Mouse (Mus musculus) kidney, postnatal 0 days (tissue): ENCODE data around the gene Galp. TPM values are rescaled to one million over a fixed set of nuclear protein-coding genes. Genes with fewer than 3 reads are reported as not detected.

ENCODE experiments used
- ATAC-seq: fragments of 200-750 bp; cut with Nextera tagmentation; replicated peaks from 2 replicates; pipeline ENCODE4 v1.8.0; 2017; ENCODE audit warnings: low read depth, moderate number of reproducible peaks, moderate TSS enrichment, moderate library complexity; ENCODE audit not compliant: low FRiP score
- DNase-seq: peaks from one replicate; pipeline ENCODE4 v3.0.0-alpha.2; 2016; ENCODE audit warnings: low spot score
- H3K27ac ChIP-seq: fragments of 300-500 bp; sonication (generic); 2 replicates; pipeline ENCODE4 v1.5.1; 2014; ENCODE audit warnings: mild to moderate bottlenecking
- H3K27me3 ChIP-seq: fragments of 300-500 bp; sonication (generic); 2 replicates; pipeline ENCODE4 v1.6.1; 2014; ENCODE audit warnings: low read length, mixed read lengths; ENCODE audit not compliant: insufficient read depth
- H3K36me3 ChIP-seq: fragments of 300-500 bp; sonication (generic); 2 replicates; pipeline ENCODE4 v1.6.1; 2014; ENCODE audit warnings: low read length, mixed read lengths; ENCODE audit not compliant: insufficient read depth
- H3K4me1 ChIP-seq: fragments of 300-500 bp; sonication (generic); replicated peaks from 2 replicates; pipeline ENCODE4 v1.6.1; 2014; ENCODE audit warnings: antibody characterized with exemption, low read length, mixed read lengths; ENCODE audit not compliant: insufficient read depth
- H3K4me2 ChIP-seq: fragments of 300-500 bp; sonication (generic); 2 replicates; pipeline ENCODE4 v1.6.1; 2014; ENCODE audit warnings: mild to moderate bottlenecking, low read length, moderate library complexity, mixed read lengths
- H3K4me3 ChIP-seq: fragments of 300-500 bp; sonication (generic); replicated peaks from 2 replicates; pipeline ENCODE4 v1.5.1; 2014; ENCODE audit warnings: low read depth, low read length
- H3K9ac ChIP-seq: fragments of 300-500 bp; sonication (generic); 2 replicates; pipeline ENCODE4 v1.6.1; 2014; ENCODE audit warnings: low read depth, low read length
- H3K9me3 ChIP-seq: fragments of 300-500 bp; sonication (generic); replicated peaks from 2 replicates; pipeline ENCODE4 v1.6.1; 2016; ENCODE audit warnings: low read length, inconsistent platforms, mixed read lengths
- CTCF ChIP-seq: IDR thresholded peaks from 2 replicates; pipeline ENCODE4 v1.5.1; 2016; ENCODE audit warnings: antibody characterized with exemption, low read depth, mild to moderate bottlenecking, moderate library complexity
- WGBS: fragments of 180-500 bp; shearing (Covaris S2); extraction: QIAGEN DNeasy Blood & Tissue Kit; methylation state at CpG from one replicate; pipeline ENCODE4 v1.1.7; 2014; 5-methylcytosine and 5-hydroxymethylcytosine counted together
- polyA plus RNA-seq: library from polyadenylated mRNA; unstranded; fragments of >200 nt; fragmentation: Nextera tagmentation; extraction: Ambion mirVana; gene quantifications from 2 replicates; pipeline ENCODE4 v1.2.1, GENCODE M21; 2015

Galp gene
- not detected in 2 replicates for polyA plus RNA-seq

- H3K9me3 ChIP-seq: no peaks in the 10 kb centered on the region
- H3K4me3 ChIP-seq: no peak within 1 kb of the TSS
- H3K36me3 ChIP-seq: no peaks in the 10 kb centered on the region
- no peak for DNase-seq
- H3K4me2 ChIP-seq: no peak within 1 kb of the TSS
- no peak for TF ChIP-seq CTCF
- 51% methylated on average over 3 of the region's 3 CpGs for WGBS
- no peaks in the 10 kb centered on the region for H3K27me3 ChIP-seq
- H3K27ac ChIP-seq: no peak within 1 kb of the TSS
- H3K9ac ChIP-seq: no peak within 1 kb of the TSS
- no peak for ATAC-seq
- no peaks in the 10 kb centered on the region for H3K4me1 ChIP-seq
Observed at GRCm38 (mm10) chr7:6196790-6197189, at the start of gene Galp. Gene Galp (plus strand): TSS chr7:6197090.

- H3K4me3 ChIP-seq: no peak overlapping the region
- H3K9ac ChIP-seq: no peak overlapping the region
- peak overlapping the region; percentile 37 for H3K27ac ChIP-seq
- 68% methylated on average over 5 of the region's 5 CpGs for WGBS
- H3K4me1 ChIP-seq: peaks cover 39% of the 10 kb centered on the region; the same call in 1 of the 2 replicates
- H3K27me3 ChIP-seq: no peaks in the 10 kb centered on the region
- DNase-seq: no peak
- no peaks in the 10 kb centered on the region for H3K36me3 ChIP-seq
- H3K9me3 ChIP-seq: no peaks in the 10 kb centered on the region
- H3K4me2 ChIP-seq: no peak overlapping the region
- no peak for TF ChIP-seq CTCF
- ATAC-seq: no peak
Observed at GRCm38 (mm10) chr7:6147688-6148087, 49.2 kb upstream of the Galp start.

GRCm38 (mm10) chr7:6151266-6151665 lies 45.6 kb upstream of the Galp start:
- Histone ChIP-seq H3K9me3 (no peaks in the 10 kb centered on the region), H3K27ac (no peak overlapping the region), H3K9ac (no peak overlapping the region), H3K27me3 (no peaks in the 10 kb centered on the region), H3K36me3 (no peaks in the 10 kb centered on the region), H3K4me1 (peaks cover 40% of the 10 kb centered on the region), H3K4me2 (no peak overlapping the region), H3K4me3 (no peak overlapping the region)
- no peak for TF ChIP-seq CTCF
- no peak for DNase-seq
- 94% methylated on average over 1 of the region's 1 CpGs for WGBS
- no peak for ATAC-seq

- WGBS: 80% methylated on average over 3 of the region's 3 CpGs
- Histone ChIP-seq H3K36me3 (no peaks in the 10 kb centered on the region), H3K4me3 (no peak overlapping the region), H3K27ac (no peak overlapping the region), H3K9me3 (no peaks in the 10 kb centered on the region), H3K9ac (no peak overlapping the region), H3K27me3 (no peaks in the 10 kb centered on the region), H3K4me2 (no peak overlapping the region), H3K4me1 (peaks cover 35% of the 10 kb centered on the region)
- ATAC-seq: no peak
- no peak for DNase-seq
- no peak for TF ChIP-seq CTCF
Observed at GRCm38 (mm10) chr7:6152036-6152435, 44.9 kb upstream of the Galp start.

GRCm38 (mm10) chr7:6153131-6153530 lies 43.8 kb upstream of the Galp start:
- Histone ChIP-seq H3K27ac (no peak overlapping the region), H3K4me3 (no peak overlapping the region), H3K36me3 (no peaks in the 10 kb centered on the region), H3K4me1 (peaks cover 30% of the 10 kb centered on the region), H3K9ac (0 out of 2 replicates have a peak overlapping the region, but pooled peaks have one; percentile 4), H3K9me3 (no peaks in the 10 kb centered on the region), H3K4me2 (0 out of 2 replicates have a peak overlapping the region, but pooled peaks have one; percentile 81), H3K27me3 (no peaks in the 10 kb centered on the region)
- ATAC-seq (no peak), DNase-seq (no peak)
- no peak for TF ChIP-seq CTCF
- 80% methylated on average over 3 of the region's 3 CpGs for WGBS

- TF ChIP-seq CTCF: no peak
- Histone ChIP-seq H3K4me1 (peaks cover 29% of the 10 kb centered on the region), H3K9ac (peak overlapping the region; percentile 4; the same call in 1 of the 2 replicates), H3K36me3 (no peaks in the 10 kb centered on the region), H3K9me3 (no peaks in the 10 kb centered on the region), H3K4me3 (peak overlapping the region; percentile 83; the same call in 1 of the 2 replicates), H3K27me3 (no peaks in the 10 kb centered on the region), H3K27ac (peak overlapping the region; percentile 96), H3K4me2 (peak overlapping the region; percentile 81)
- no peak for ATAC-seq
- DNase-seq: no peak
- 34% methylated on average over 5 of the region's 5 CpGs for WGBS
Observed at GRCm38 (mm10) chr7:6154164-6154563, 42.7 kb upstream of the Galp start.
